Mouse (Mus musculus): ENCODE measurements around the gene Cacng8.

DNA sequence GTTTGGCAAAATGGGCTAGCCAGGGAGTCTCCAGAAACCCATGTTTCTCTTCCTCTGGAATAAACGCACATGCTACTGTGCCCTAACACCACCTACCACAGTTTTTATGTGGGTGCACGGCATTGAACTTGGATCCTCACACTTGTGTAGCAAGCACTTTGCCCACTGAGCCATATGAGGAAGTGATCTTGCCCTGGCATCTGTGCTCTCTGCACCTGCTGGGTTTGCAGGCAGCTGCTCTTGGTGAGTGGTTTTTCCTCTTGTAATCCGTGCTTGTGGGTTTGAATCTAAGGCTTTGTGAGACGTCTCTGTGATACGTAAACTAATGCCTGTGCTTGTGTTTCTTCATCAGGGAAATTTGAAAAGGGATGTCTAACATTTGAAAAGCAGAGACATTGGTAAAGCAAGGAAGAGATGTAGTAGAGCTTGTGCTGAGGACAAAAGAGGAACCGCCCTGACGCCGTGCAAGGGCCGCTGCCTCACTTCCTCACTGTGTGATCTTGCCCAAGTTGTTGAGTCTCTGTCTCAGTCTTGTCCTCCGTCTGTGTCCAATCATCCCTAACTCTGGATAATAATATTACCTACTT lies 52.1 kb downstream of the Cacng8 start:
- TF ChIP-seq CTCF (conservative IDR thresholded peaks at IDR 0.05; ENCODE audit: insufficient read depth, insufficient read length, low read depth, low read length) (no peak), POLR2A (IDR thresholded peaks at IDR 0.05; ENCODE audit: low read depth, low read length) (no peak)
